Mouse (Mus musculus) heart, embryonic 10.5 days (tissue): ENCODE data around the gene Iqck. TPM values are rescaled to one million over a fixed set of nuclear protein-coding genes. Genes with fewer than 3 reads are reported as not detected.

Experiments
- DNase-seq: peaks from one replicate; pipeline ENCODE4 v3.0.0-alpha.2; 2017; ENCODE audit warnings: low spot score
- H3K27ac ChIP-seq: fragments of 300-500 bp; sonication (generic); 2 replicates; pipeline ENCODE4 v1.5.1; 2016; ENCODE audit warnings: mild to moderate bottlenecking
- H3K27me3 ChIP-seq: fragments of 300-500 bp; sonication (generic); 2 replicates; pipeline ENCODE4 v1.6.1; 2016; ENCODE audit warnings: mild to moderate bottlenecking; ENCODE audit not compliant: poor library complexity, insufficient read depth, severe bottlenecking
- H3K36me3 ChIP-seq: fragments of 300-500 bp; sonication (generic); 2 replicates; pipeline ENCODE4 v1.6.1; 2016; ENCODE audit warnings: mild to moderate bottlenecking, moderate library complexity
- H3K4me1 ChIP-seq: fragments of 300-500 bp; sonication (generic); 2 replicates; pipeline ENCODE4 v1.6.1; 2016; ENCODE audit warnings: mild to moderate bottlenecking
- H3K4me3 ChIP-seq: fragments of 300-500 bp; sonication (generic); 2 replicates; pipeline ENCODE4 v1.5.1; 2016; ENCODE audit warnings: mild to moderate bottlenecking, moderate library complexity
- H3K9me3 ChIP-seq: fragments of 300-500 bp; sonication (generic); 2 replicates; pipeline ENCODE4 v1.6.1; 2016; ENCODE audit warnings: mild to moderate bottlenecking, moderate library complexity
- WGBS: fragments of 180-500 bp; shearing (Covaris S2); methylation state at CpG from one replicate; pipeline ENCODE4 v1.1.7; 2016; 5-methylcytosine and 5-hydroxymethylcytosine counted together
- polyA plus RNA-seq: library from polyadenylated mRNA; unstranded; fragments of >200 nt; fragmentation: Nextera tagmentation; extraction: Ambion mirVana; gene quantifications from 2 replicates; pipeline ENCODE4 v1.2.1, GENCODE M21; 2016

Gene Iqck
- polyA plus RNA-seq, result 0.90 and 1.6 TPM in 2 replicates

- under 1% methylated on average over 57 of the region's 57 CpGs for WGBS
- Histone ChIP-seq H3K36me3 (peaks cover 32% of the 10 kb centered on the region), H3K27ac (peak within 1 kb of the TSS; percentile 88), H3K4me1 (peaks cover 12% of the 10 kb centered on the region), H3K9me3 (no peaks in the 10 kb centered on the region), H3K4me3 (peak within 1 kb of the TSS; percentile 85), H3K27me3 (no peaks in the 10 kb centered on the region)
- DNase-seq, result peak; percentile 95
Observed at GRCm38 (mm10) chr7:118855171-118855876, at the start of gene Iqck. Iqck (plus strand) TSS chr7:118855752.

GRCm38 (mm10) chr7:118806631-118807411 is 48.7 kb upstream of the Iqck start:
- DNase-seq, result no peak
- no peaks in the 10 kb centered on the region for H3K9me3 ChIP-seq
- H3K4me1 ChIP-seq, result 0 out of 2 replicates have a peak, but pooled peaks cover 6% of the 10 kb centered on the region
- 60% methylated on average over 16 of the region's 16 CpGs for WGBS
- no peaks in the 10 kb centered on the region for H3K27me3 ChIP-seq
- no peak overlapping the region for H3K4me3 ChIP-seq
- peaks cover 35% of the 10 kb centered on the region; the same call in 1 of the 2 replicates for H3K36me3 ChIP-seq
- no peak overlapping the region for H3K27ac ChIP-seq

GRCm38 (mm10) chr7:118807899-118808298 is 47.7 kb upstream of the Iqck start:
- DNase-seq, result no peak
- Histone ChIP-seq H3K4me1 (0 out of 2 replicates have a peak, but pooled peaks cover 6% of the 10 kb centered on the region), H3K9me3 (no peaks in the 10 kb centered on the region), H3K27ac (no peak overlapping the region), H3K4me3 (no peak overlapping the region), H3K36me3 (peaks cover 26% of the 10 kb centered on the region; the same call in 1 of the 2 replicates), H3K27me3 (no peaks in the 10 kb centered on the region)
- 85% methylated on average over 8 of the region's 8 CpGs for WGBS

- 0 out of 2 replicates have a peak, but pooled peaks cover 6% of the 10 kb centered on the region for H3K4me1 ChIP-seq
- no peaks in the 10 kb centered on the region for H3K9me3 ChIP-seq
- no peaks in the 10 kb centered on the region for H3K27me3 ChIP-seq
- no peak overlapping the region for H3K4me3 ChIP-seq
- WGBS, result 81% methylated on average over 12 of the region's 12 CpGs
- no peak for DNase-seq
- no peak overlapping the region for H3K27ac ChIP-seq
- H3K36me3 ChIP-seq, result peaks cover 27% of the 10 kb centered on the region
Observed at GRCm38 (mm10) chr7:118811407-118812106, 44.0 kb upstream of the Iqck start.

- 91% methylated on average over 4 of the region's 4 CpGs for WGBS
- Histone ChIP-seq H3K4me3 (no peak overlapping the region), H3K36me3 (peaks cover 44% of the 10 kb centered on the region), H3K9me3 (no peaks in the 10 kb centered on the region), H3K27ac (no peak overlapping the region), H3K4me1 (no peaks in the 10 kb centered on the region), H3K27me3 (no peaks in the 10 kb centered on the region)
- no peak for DNase-seq
Observed at GRCm38 (mm10) chr7:118813592-118813991, 42.0 kb upstream of the Iqck start.

- no peak for DNase-seq
- H3K27ac ChIP-seq, result no peak overlapping the region
- peaks cover 42% of the 10 kb centered on the region for H3K36me3 ChIP-seq
- 87% methylated on average over 3 of the region's 3 CpGs for WGBS
- H3K9me3 ChIP-seq, result no peaks in the 10 kb centered on the region
- H3K4me3 ChIP-seq, result no peak overlapping the region
- H3K27me3 ChIP-seq, result no peaks in the 10 kb centered on the region
- no peaks in the 10 kb centered on the region; the same call in 1 of the 2 replicates for H3K4me1 ChIP-seq
Observed at GRCm38 (mm10) chr7:118816275-118816674, 39.3 kb upstream of the Iqck start.

- WGBS, result 89% methylated on average over 7 of the region's 7 CpGs
- H3K27me3 ChIP-seq, result no peaks in the 10 kb centered on the region
- peaks cover 42% of the 10 kb centered on the region for H3K36me3 ChIP-seq
- H3K4me3 ChIP-seq, result no peak overlapping the region
- DNase-seq, result no peak
- H3K4me1 ChIP-seq, result no peaks in the 10 kb centered on the region; the same call in 1 of the 2 replicates
- H3K27ac ChIP-seq, result no peak overlapping the region
- H3K9me3 ChIP-seq, result no peaks in the 10 kb centered on the region
Observed at GRCm38 (mm10) chr7:118817741-118818140, 37.8 kb upstream of the Iqck start.

- DNase-seq, result no peak
- WGBS, result 90% methylated on average over 1 of the region's 1 CpGs
- Histone ChIP-seq H3K4me1 (no peaks in the 10 kb centered on the region; the same call in 1 of the 2 replicates), H3K4me3 (no peak overlapping the region), H3K9me3 (no peaks in the 10 kb centered on the region), H3K27ac (no peak overlapping the region), H3K36me3 (peaks cover 32% of the 10 kb centered on the region), H3K27me3 (no peaks in the 10 kb centered on the region)
Observed at GRCm38 (mm10) chr7:118819666-118820065, 35.9 kb upstream of the Iqck start.

GRCm38 (mm10) chr7:118821356-118821755 is 34.2 kb upstream of the Iqck start:
- 63% methylated on average over 7 of the region's 7 CpGs for WGBS
- H3K36me3 ChIP-seq, result peaks cover 33% of the 10 kb centered on the region

GRCm38 (mm10) chr7:118821887-118822556 is 33.5 kb upstream of the Iqck start:
- H3K27ac ChIP-seq, result no peak overlapping the region
- peaks cover 35% of the 10 kb centered on the region for H3K36me3 ChIP-seq

More at GRCm38 (mm10) chr7:118821356-118821755, 34.2 kb upstream of the Iqck start:
- Histone ChIP-seq H3K27ac (no peak overlapping the region), H3K27me3 (no peaks in the 10 kb centered on the region), H3K4me3 (no peak overlapping the region), H3K4me1 (no peaks in the 10 kb centered on the region; the same call in 1 of the 2 replicates), H3K9me3 (no peaks in the 10 kb centered on the region)
- no peak for DNase-seq

GRCm38 (mm10) chr7:118824451-118824850 is 31.1 kb upstream of the Iqck start:
- Histone ChIP-seq H3K36me3 (peaks cover 26% of the 10 kb centered on the region; the same call in 1 of the 2 replicates), H3K4me1 (no peaks in the 10 kb centered on the region; the same call in 1 of the 2 replicates), H3K9me3 (no peaks in the 10 kb centered on the region), H3K27me3 (no peaks in the 10 kb centered on the region), H3K27ac (no peak overlapping the region), H3K4me3 (no peak overlapping the region)
- WGBS, result 71% methylated on average over 7 of the region's 7 CpGs
- DNase-seq, result no peak

More at GRCm38 (mm10) chr7:118821887-118822556, 33.5 kb upstream of the Iqck start:
- DNase-seq, result no peak
- Histone ChIP-seq H3K4me3 (no peak overlapping the region), H3K9me3 (no peaks in the 10 kb centered on the region), H3K4me1 (no peaks in the 10 kb centered on the region; the same call in 1 of the 2 replicates), H3K27me3 (no peaks in the 10 kb centered on the region)
- WGBS, result 83% methylated on average over 12 of the region's 12 CpGs

GRCm38 (mm10) chr7:118827975-118828416 is 27.6 kb upstream of the Iqck start:
- peaks cover 31% of the 10 kb centered on the region; the same call in 1 of the 2 replicates for H3K36me3 ChIP-seq
- no peaks in the 10 kb centered on the region for H3K4me1 ChIP-seq
- DNase-seq, result no peak
- no peaks in the 10 kb centered on the region for H3K9me3 ChIP-seq
- WGBS, result 68% methylated on average over 5 of the region's 5 CpGs
- H3K27ac ChIP-seq, result no peak overlapping the region
- H3K4me3 ChIP-seq, result no peak overlapping the region
- no peaks in the 10 kb centered on the region for H3K27me3 ChIP-seq
